Mouse (Mus musculus): ENCODE data around the gene Lrrc66. TPM values are rescaled to one million over a fixed set of nuclear protein-coding genes. Genes with fewer than 3 reads are reported as not detected.
"Not testable (repeated sequence)": the region's sequence is repeated elsewhere in the genome, so short reads cannot be mapped to it uniquely, and the experiment has no call there.

Gene Lrrc66
- total and polyA plus RNA-seq, 2 experiments: not detected

DNA sequence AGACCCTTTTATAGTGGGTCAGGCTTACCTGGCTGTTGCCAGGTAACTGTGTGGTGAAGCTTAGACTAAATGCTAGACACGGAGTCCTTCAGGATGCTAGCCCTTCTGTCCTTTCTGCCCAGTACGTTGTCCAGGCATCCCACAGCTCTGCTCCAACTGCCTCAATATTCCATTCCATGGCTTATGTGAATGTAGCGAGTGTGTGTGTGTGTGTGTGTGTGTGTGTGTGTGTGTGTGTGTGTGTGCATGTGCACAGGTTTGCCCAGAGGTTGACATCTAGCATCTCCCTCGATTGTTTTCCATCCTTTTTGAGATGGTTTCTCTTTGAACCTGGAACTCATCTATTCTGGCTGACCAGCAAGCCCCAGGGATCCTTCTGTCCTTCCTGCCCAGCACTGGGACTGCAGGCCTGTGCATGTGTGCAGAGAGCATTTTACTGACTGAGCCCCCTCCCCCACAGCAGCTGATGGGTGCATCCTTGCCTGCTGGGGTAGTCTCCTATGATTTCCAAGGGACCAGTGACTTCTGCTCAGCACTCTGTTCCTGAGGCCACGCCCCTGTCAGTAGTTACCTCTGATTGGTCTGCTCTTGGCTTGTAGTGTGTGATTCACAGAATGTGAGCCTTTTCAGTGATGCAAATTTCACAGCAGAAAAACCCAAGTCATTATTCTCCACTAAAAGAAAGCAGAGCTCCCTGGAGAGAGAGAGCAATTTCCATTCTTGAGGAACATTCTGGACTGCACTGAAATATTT, 33.2 kb downstream of the Lrrc66 start:
- no peak for DNase-seq (ENCODE audit: extremely low read depth, low read depth, low spot score)
- Histone ChIP-seq H3K79me2 (ENCODE audit: control insufficient read depth, insufficient read depth, low read length) (no peaks in the 10 kb centered on the region), H3K4me3 (ENCODE audit: insufficient read depth, low read depth, low read length) (no peak overlapping the region), H3K36me3 (ENCODE audit: control insufficient read depth, insufficient read depth, low read length) (no peaks in the 10 kb centered on the region), H3K27ac (replicated peaks; ENCODE audit: insufficient read depth, low read depth, low read length) (no peak overlapping the region), H3K4me1 (ENCODE audit: control insufficient read depth, insufficient read depth, low read length) (no peaks in the 10 kb centered on the region), H3K27me3 (ENCODE audit: control insufficient read depth, insufficient read depth, low read length) (no peaks in the 10 kb centered on the region), H3K9ac (ENCODE audit: low read depth, low read length) (no peak overlapping the region)
- WGBS: 73% methylated on average over 5 of the region's 5 CpGs
- TF ChIP-seq CTCF (IDR thresholded peaks at IDR 0.05; ENCODE audit: low read depth, low read length): no peak
- no peak for TF ChIP-seq POLR2A (IDR thresholded peaks at IDR 0.05; ENCODE audit: extremely low read depth, insufficient read depth, low read length)

DNA sequence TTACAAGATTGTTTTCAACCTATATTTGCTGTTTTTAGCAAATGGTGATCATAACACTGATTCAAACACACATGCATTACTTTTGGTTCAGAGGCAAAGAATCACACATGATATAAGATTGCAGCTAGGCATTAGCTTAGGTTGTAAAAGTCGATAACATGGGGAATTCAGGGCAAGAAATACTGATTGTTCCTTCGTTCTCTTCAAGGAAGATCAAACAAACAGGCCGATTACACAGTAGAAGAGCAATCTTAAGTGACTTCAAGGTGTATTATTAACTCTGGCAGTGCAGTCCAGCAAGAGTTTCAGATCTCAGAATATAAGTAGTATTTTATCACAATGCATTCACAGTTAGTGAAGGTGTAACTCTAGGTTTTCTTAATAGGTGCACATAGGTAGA, 45.2 kb downstream of the Lrrc66 start:
- no peaks in the 10 kb centered on the region for H3K79me2 ChIP-seq (ENCODE audit: control insufficient read depth, insufficient read depth, low read length)
- H3K36me3 ChIP-seq (ENCODE audit: control insufficient read depth, insufficient read depth, low read length): no peaks in the 10 kb centered on the region
- no peaks in the 10 kb centered on the region for H3K4me1 ChIP-seq (ENCODE audit: control insufficient read depth, insufficient read depth, low read length)
- H3K9ac ChIP-seq (ENCODE audit: low read depth, low read length): no peak overlapping the region
- no peak overlapping the region for H3K4me3 ChIP-seq (ENCODE audit: insufficient read depth, low read depth, low read length)
- peaks cover 4% of the 10 kb centered on the region; the same call in 1 of the 2 replicates for H3K27me3 ChIP-seq (ENCODE audit: control insufficient read depth, insufficient read depth, low read length)
- no peak for DNase-seq (ENCODE audit: extremely low read depth, low read depth, low spot score)
- WGBS: 48% methylated on average over 3 of the region's 3 CpGs
- H3K27ac ChIP-seq (replicated peaks; ENCODE audit: insufficient read depth, low read depth, low read length): no peak overlapping the region
- TF ChIP-seq POLR2A (IDR thresholded peaks at IDR 0.05; ENCODE audit: extremely low read depth, insufficient read depth, low read length) (no peak), CTCF (IDR thresholded peaks at IDR 0.05; ENCODE audit: low read depth, low read length) (no peak)

DNA sequence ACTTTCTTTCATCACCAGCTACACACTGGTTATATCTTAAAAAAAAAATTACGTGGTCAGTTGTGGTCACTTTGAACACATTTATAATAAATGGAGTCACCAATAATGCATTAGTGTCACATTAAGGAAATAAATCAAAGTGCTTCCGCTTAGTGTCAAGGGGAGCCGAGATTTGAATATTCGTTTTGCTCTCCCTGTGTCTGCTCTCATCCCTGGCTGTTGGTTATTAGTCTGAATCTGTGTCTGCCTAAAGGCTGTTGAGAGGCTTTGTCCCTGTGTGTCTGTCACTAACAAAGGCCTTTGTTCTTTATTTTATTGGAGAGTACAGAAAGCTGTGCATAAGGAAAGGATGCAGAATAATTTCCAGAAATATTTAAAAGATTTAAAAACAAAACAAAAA, 45.7 kb downstream of the Lrrc66 start:
- no peak overlapping the region for H3K9ac ChIP-seq (ENCODE audit: low read depth, low read length)
- no peak for DNase-seq (ENCODE audit: extremely low read depth, low read depth, low spot score)
- H3K4me3 ChIP-seq (ENCODE audit: insufficient read depth, low read depth, low read length): no peak overlapping the region
- H3K27ac ChIP-seq (replicated peaks; ENCODE audit: insufficient read depth, low read depth, low read length): no peak overlapping the region
- no peaks in the 10 kb centered on the region for H3K36me3 ChIP-seq (ENCODE audit: control insufficient read depth, insufficient read depth, low read length)
- H3K4me1 ChIP-seq (ENCODE audit: control insufficient read depth, insufficient read depth, low read length): no peaks in the 10 kb centered on the region
- TF ChIP-seq POLR2A (IDR thresholded peaks at IDR 0.05; ENCODE audit: extremely low read depth, insufficient read depth, low read length) (no peak), CTCF (IDR thresholded peaks at IDR 0.05; ENCODE audit: low read depth, low read length) (no peak)
- no peaks in the 10 kb centered on the region for H3K79me2 ChIP-seq (ENCODE audit: control insufficient read depth, insufficient read depth, low read length)
- 80% methylated on average over 4 of the region's 4 CpGs for WGBS
- H3K27me3 ChIP-seq (ENCODE audit: control insufficient read depth, insufficient read depth, low read length): peaks cover 4% of the 10 kb centered on the region; the same call in 1 of the 2 replicates

DNA sequence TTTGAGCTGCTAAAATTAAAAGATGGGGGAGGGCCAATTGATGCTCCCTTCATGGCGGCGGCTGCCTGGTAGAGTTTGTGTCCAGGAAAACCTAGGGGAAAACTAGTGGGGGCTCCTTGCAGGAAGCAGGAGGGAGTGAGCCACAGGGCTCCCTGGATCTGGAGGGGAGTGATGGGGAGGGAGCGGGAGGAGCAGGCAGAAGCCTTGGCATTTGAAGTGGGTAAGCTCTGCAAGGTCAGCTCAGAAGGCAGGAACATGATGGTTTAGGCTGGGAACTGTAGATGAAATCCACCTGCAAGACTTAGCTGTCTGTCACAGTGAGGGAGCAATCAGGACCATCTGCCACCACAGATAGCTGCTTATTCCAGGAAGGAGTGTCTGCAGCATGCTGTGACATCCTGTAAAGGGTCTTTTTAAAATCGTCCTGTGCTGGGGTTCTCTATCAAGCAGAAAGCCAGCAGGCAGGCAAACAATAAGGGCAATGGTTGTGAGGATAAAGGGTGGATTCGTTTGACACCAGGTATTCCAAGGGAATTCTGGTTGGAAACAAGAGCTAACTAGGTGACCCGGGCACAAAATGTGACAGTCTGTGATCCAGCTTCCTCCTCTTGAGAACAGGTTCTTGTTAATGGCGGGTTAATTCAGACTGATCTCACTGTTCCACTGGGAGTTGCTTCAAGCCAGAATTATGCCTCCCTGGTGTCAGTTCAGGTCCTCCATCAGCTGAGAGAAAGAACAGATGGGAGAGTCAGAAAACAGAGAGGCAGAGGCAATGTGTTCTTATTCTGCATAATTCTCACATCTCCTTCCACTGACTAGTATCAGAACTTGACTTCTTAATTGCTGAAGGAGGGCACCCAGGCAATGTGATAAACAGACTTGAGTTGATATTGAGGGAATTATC, 46.9 kb downstream of the Lrrc66 start:
- H3K79me2 ChIP-seq (ENCODE audit: control insufficient read depth, insufficient read depth, low read length): no peaks in the 10 kb centered on the region
- 45% methylated on average over 7 of the region's 7 CpGs for WGBS
- peaks cover 4% of the 10 kb centered on the region; the same call in 1 of the 2 replicates for H3K27me3 ChIP-seq (ENCODE audit: control insufficient read depth, insufficient read depth, low read length)
- no peaks in the 10 kb centered on the region for H3K36me3 ChIP-seq (ENCODE audit: control insufficient read depth, insufficient read depth, low read length)
- TF ChIP-seq POLR2A (IDR thresholded peaks at IDR 0.05; ENCODE audit: extremely low read depth, insufficient read depth, low read length): no peak
- no peak for TF ChIP-seq CTCF (IDR thresholded peaks at IDR 0.05; ENCODE audit: low read depth, low read length)
- no peak overlapping the region for H3K4me3 ChIP-seq (ENCODE audit: insufficient read depth, low read depth, low read length)
- no peak overlapping the region for H3K9ac ChIP-seq (ENCODE audit: low read depth, low read length)
- H3K4me1 ChIP-seq (ENCODE audit: control insufficient read depth, insufficient read depth, low read length): no peaks in the 10 kb centered on the region
- no peak for DNase-seq (ENCODE audit: extremely low read depth, low read depth, low spot score)
- H3K27ac ChIP-seq (replicated peaks; ENCODE audit: insufficient read depth, low read depth, low read length): no peak overlapping the region

DNA sequence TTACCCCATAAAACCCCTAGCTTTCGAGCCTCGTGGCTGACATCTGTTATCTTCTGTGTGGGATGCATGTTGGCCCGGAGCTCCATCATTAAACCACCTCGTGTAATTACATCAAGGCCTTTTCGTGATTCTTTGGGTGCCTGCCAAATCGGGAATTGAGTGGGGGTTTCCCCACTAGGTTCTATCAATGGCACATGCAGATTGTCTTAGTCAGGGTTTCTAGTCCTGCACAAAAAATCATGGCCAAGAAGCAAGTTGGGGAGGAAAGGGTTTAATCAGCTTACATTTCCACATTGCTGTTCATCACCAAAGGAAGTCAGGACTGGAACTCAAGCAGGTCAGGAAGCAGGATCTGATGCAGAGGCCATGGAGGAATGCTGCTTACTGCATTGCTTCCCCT, 48.3 kb downstream of the Lrrc66 start:
- not testable (repeated sequence) for H3K79me2 ChIP-seq (ENCODE audit: control insufficient read depth, insufficient read depth, low read length); H3K27me3 ChIP-seq (ENCODE audit: control insufficient read depth, insufficient read depth, low read length); DNase-seq (ENCODE audit: extremely low read depth, low read depth, low spot score); H3K4me1 ChIP-seq (ENCODE audit: control insufficient read depth, insufficient read depth, low read length); H3K36me3 ChIP-seq (ENCODE audit: control insufficient read depth, insufficient read depth, low read length); H3K4me3 ChIP-seq (ENCODE audit: insufficient read depth, low read depth, low read length); H3K27ac ChIP-seq (replicated peaks; ENCODE audit: insufficient read depth, low read depth, low read length); H3K9ac ChIP-seq (ENCODE audit: low read depth, low read length)
- 79% methylated on average over 6 of the region's 6 CpGs for WGBS
